Mouse (Mus musculus) skeletal muscle tissue, adult 2 months (tissue): ENCODE results near the gene Trabd.
A peak's percentile ranks its signal among the peaks of the same experiment; 100 is the strongest.

Experiments
- DNase-seq: peaks from one replicate; pipeline ENCODE4 v3.0.0-alpha.2; 2012; ENCODE audit warnings: low read depth, low spot score

The Trabd gene

DNA sequence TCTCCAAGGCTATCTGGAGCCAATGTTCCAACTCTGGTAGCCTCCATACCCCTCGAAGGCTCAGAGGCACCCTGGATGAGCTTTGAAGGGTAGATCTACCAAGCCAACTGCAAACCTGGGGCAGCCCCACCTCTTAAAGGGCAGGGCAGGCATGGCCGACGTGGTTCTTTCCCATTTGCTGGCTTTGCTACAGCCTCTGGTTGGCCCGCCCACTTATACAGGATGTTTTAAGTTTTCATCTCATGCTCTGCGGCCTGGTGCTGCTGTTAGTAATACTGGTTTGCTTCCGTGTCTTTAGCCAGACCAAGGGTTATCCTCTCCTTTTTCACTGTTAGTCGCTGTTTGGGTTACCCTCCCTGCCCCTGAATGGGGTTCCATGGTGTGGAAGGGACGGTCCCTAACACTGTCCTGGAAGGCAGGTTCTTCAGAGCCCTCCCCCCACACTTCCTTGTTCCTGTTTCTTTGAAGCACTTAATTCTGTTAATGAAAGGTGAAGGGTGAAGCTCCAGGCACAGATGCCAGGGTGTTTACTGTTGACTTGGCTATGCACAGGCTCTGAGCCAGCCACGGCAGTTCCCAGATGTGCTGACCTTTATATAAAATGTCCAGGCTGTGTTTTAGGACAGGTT lies 3.4 kb downstream of the Trabd start:
- no peak for DNase-seq

DNA sequence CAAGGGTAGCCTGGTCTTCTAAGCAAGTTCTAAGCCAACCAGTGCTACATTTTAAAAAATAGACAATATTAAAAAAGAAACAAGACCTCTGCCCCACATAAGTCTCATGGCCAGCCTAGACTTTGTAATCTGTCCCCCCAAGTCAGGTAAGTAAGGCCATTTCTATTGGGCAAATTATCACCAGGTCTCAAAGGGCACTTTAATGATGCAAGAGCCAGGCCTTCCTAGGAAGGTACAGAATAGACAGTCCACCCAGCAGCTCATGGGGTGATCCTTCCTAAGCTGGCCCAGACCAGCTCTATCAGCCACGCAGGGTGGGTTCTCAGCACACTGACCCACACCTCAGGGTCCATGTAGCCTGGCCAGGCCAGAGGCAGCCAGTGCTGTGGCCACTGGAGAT lies 9.0 kb downstream of the Trabd start:
- no peak for DNase-seq

DNA sequence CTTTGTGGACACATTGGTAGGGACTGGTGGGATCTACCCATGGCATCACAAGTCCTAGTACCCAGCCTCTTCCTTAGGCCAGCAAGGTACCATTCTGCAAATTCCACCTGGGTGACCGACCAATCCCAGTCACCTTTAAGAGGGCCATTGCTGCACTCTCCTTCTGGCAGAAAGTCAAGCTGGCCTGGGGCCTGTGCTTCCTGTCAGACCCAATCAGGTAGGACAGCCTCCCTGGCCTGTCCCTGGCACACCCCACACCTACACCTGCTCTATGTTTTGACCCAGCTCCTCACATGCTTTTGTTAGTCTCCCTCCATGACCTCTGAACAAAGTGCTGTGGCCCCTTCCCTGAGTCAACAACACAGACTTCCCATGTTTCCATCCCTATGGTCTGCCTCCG lies 9.9 kb downstream of the Trabd start:
- DNase-seq: no peak

DNA sequence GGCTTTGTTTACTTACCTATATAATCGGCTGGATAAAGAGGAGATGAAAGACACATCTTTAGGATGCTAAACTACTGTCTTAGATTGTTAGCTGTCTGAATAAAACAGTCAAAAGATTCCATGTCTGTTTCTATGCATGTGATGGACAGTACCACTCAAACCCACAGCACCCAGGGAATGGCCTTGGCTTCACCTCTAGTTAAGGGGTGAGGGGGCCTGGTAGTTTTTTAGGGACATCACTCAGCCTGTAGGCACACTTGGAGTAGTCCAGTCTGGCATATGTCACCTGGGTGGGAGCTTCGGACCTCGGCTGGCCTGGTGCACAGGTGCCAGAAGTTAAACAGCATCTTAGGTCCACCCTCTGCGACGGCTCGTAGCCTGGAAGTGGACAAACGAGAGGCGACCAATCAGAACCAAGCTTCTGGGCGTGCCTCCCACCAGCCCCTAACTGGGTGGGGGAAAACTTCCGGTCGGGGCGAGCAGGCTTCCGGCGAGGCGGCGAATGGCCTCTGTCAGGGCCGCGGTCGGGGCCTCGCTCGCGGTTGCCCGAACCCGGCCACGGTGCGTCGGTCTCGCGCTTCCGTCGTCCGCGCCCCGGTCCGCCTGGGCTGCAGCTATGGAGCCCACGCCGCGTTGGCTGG lies 13.8 kb downstream of the Trabd start, which contains the start of gene Selenoo:
Gene Selenoo, plus strand, starts transcription at position 478 of the 641 bp plus-strand sequence.
- peak; percentile 92 for DNase-seq

DNA sequence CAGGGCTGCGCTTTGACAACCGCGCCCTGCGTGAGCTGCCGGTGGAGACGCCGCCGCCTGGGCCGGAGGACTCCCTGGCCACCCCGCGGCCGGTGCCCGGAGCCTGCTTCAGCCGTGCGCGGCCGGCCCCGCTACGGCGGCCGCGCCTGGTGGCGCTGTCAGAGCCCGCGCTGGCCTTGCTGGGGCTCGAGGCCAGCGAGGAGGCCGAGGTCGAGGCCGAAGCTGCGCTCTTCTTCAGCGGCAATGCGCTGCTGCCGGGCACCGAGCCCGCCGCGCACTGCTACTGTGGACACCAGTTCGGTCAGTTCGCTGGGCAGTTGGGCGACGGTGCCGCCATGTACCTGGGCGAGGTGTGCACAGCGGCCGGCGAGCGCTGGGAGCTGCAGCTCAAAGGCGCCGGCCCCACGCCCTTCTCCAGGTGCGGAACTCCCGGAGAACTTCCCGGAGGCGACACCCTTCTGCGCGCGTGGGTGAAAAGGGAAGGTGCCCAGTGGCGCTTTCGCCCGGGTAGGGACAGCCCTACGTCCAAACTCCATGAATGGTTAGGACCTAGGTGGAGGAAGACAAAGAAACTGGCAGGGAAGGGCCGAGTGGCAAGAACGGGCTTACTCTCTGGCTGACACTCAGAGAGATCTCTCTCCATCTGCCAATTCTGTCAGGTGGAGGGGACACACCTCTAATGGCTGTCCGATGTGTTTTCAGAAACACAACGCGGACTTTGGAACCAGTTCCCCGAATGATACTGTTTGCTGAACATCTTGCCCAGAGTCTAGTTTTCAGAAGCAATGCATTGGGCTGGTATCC lies 14.5 kb downstream of the Trabd start:
- DNase-seq: peak; percentile 36

DNA sequence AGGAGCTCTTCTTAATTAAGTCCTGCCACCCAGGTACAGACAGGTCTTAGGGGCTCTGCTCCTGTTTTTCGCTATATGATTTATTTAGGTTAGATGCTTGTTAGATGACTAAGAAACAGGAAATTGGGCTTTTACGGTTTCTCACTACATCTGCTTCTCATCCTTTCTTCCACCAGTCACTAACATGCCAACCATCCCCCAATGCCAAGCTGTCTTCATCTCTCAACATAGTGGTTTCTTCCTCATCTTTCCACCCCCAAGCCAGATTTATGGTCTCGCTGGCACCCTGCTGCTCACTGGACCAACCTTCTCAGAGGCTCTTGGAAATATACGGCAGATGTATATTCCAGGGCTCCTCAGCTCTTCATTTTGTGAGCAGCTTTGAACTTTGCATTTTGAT lies 15.7 kb downstream of the Trabd start:
- no peak for DNase-seq

DNA sequence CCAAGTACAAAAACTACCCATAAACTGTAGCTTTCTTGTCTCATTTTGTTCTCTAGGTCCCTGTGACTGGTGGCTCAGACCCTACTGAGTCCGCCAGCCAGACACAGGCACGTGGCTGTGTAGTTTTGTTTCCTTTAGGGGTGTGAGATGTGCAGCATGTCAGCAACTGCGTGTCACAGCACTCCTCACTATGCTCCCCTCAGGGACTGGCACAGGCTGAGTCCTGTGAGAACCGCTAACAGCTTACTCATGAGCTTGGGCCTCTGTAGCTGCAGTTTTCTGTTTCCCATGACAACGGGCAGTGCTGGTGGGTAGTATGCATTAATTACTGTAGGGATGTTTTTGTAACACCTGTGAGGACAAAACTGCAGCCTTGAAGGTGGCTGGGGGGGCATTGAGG lies 17.3 kb downstream of the Trabd start:
- no peak for DNase-seq

DNA sequence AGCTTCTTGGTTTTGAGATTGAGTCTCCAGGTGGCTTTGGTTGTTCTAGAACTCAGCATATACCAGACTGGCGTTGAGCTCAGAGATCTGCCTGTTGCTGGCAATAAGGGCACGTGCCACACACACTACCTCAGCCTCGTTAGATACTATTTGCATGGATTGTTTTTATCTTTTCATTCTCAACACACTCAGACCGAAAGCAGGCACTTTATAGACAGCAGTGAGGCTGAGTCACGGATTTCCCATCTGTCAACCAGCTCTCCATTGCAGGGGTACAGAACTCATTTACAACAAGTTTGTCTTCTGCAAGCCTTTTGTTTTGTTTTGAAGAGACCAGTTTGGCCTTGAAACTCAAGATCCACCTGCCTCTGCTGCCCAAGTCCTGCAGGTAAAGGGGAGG lies 22.5 kb downstream of the Trabd start:
- DNase-seq: no peak

DNA sequence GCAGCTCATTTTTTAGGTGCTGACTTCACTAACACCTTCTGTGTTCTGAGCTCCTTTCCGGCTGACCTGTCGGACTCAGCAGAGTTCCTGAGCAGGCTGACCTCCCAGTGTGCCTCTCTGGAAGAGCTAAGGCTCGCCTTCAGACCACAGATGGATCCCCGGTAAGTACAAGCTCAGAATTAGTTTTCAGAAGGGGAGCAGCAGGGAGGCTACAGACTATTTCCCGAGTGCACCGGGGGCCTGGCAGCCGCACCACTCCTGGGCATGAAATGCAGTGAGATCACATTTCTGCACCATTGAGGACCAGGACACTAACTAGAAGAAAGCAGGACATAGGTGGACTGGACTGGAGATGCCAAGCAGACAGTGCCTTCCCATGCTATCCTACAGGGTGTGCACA lies 23.7 kb downstream of the Trabd start:
- no peak for DNase-seq

DNA sequence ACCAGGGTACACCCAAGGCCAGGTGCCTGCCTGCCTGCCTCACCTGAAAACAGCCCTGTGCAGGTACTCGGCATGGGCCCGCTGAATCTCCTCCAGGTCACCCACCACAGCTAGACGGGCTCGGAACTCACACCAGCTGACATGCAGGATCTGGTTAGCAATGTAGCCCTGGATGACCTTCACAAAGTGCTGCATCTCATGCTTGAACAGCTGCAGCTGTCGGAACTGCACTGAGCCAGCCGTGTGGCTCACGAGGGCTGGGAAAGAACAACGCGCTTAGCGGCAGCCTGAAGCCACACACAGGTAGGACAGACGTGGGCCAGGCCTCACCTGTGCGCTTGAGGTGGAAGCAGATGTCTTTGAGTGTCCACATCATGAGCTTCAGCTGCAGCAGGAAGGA lies 25.9 kb downstream of the Trabd start:
- no peak for DNase-seq

DNA sequence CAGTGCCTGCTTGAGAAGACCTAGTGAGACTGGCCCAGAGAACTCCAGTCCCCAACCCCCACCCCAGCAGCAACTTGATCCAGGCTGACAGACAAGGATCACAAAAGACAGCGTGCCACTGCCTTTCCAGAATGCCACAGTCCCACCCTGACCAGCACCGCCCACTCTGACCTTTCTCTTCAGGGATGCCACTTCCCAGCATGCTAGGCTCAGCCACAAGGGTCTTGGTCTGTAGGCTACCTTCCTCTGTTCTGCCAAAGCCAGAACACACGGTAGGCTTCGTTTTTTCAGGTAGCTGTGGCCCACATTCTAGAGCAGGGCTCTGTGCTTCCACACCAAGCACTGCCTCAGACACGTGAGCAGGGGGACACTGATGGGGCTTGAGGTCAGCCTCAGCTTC lies 27.7 kb downstream of the Trabd start:
- DNase-seq: no peak

DNA sequence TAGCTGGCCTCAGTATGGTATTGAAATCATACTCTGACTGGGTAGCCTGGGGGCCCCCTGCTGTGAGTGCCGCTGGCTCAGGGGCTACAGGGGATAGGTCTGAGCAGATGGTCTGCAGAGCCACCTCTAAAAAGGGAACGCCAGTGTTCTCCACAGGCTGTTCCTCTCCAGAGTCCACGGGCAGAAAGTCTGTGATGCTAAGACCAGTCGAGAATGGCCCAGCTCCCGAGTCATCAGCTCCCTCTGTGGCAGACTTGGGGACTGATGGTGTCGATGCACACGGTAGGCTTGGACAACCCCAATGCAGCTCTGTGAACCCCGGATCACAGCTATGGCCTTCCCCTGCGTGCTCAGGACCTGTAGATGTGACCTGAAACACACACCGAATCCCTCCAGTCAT lies 29.0 kb downstream of the Trabd start:
- DNase-seq: no peak

DNA sequence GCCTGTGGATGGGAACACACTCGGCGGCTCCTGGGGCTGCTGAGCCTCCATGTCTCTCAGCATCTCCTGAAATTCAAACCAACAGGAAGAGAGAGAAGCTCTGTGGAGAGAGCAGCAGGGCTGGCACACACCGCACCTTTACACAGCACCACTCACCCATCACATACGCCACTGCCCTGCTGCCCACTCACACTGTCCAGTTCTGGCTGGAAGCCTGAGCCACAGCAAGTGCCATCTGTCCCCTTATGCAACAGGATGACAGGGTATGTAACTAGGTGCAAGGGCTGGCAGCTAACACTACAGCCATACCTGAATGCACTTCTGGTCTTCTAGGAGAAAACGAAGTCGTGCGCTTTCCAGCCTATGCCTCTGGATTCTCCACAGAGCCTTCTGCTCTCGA lies 29.5 kb downstream of the Trabd start:
- DNase-seq: no peak

DNA sequence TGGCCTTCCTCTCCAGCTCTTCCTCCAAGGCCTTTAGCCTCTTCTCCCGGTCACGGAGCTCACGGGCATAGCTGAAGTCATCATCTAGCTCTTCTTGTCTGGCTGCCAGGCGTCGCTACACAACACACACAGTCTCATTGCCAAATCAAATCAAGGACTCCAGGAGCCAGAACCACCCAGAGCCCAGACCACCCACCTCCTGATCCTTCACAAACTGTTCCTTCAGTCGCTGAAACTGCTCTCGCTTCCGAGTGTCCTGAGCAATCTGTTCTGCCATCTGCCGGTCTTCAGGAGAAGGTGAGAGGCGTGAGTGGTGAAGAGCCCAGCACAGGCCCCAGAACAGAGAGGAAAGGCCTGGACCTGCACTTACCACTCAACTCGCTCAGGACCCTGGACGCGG lies 31.1 kb downstream of the Trabd start:
- DNase-seq: no peak

DNA sequence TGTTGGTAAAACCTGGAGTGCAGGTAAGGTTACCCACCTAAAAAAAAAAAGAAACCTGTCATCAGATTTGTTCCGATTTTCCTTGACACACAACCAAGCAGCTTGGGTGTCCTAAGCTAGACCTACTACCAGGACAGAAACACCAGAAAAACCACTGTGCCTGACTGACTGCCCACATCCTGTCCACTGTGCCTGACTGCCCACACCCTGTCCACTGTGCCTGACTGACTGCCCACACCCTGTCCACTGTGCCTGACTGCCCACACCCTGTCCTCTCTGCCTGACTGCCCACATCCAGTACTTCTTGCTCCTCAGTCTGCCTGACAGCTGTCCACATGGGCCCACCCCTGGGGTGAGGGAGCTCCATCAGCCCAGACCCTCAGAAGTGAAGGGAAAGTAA lies 32.1 kb downstream of the Trabd start:
- DNase-seq: no peak

DNA sequence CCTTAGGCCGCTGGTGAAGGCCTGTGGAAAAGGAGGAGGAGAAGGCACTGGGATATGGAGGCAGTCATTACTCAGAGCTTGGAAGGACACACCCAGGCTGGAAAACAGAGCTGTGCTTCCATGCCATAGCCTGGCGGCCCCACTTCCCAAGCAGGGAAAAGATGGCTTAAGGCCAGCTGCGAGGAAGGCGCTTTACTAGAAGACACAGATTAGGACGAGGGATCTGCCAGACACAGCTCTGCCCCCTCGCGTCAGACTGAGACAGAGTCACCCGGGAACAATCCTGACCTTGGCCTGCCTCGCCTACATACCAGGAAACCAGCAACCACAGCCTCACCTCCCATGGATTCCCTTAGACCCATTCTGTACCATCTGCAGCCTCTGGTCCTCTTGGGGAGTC lies 35.2 kb downstream of the Trabd start:
- no peak for DNase-seq

DNA sequence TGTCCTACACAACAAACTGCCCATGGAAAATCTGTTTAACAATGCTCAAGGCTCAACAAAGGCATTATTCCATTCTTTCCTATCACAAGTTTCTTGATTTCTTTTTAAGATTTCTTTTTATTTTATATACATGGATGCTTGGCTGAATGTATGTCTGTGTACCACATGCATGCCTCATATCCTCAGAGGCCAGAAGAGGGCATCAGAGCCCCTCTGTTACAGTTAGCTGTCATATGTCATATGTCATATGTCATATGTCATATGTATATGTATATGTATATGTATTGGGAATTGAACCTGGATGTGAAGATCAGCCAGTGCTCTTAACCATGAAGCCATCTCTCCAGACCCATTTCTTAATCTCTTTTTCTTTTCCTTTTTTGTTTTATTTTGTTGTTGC lies 43.1 kb downstream of the Trabd start:
- no peak for DNase-seq

DNA sequence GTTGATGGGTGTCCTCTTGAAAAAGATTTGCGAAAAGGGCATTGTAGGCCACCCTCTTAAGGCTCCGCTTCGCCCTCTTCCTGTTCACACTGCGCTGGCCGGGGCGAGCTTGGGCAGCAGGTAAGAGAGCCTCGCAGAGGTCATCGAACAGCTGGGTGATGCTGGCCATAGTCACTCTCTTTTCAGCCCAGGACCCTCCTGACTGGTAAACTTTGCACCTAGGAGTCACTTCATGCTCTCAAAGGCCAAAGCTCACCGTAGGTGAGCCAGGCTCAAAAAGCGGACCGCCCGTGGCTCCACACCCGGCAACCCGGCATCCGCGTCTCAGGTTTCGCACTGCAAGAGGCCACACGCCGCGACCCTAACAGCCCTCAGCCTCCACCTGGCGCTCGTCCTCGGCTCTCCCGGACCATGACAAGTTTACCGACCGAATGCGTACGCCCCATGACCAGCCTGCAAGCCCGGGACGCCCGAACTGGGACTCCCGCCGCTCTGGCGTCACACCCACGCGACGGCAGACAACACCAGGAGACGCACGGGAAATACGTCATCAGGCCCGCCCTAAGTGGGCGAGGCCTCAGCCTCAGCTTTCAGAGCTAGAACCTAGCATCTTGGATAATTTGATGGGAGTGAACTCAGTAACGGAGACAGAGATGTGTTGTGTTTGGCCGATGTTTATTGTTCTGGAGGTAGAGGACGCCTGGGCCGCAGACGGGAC lies 47.9 kb downstream of the Trabd start, which contains the start of gene Tubgcp6:
Gene Tubgcp6, minus strand, starts transcription at position 464 of the 718 bp plus-strand sequence.
- DNase-seq: peak; percentile 92

DNA sequence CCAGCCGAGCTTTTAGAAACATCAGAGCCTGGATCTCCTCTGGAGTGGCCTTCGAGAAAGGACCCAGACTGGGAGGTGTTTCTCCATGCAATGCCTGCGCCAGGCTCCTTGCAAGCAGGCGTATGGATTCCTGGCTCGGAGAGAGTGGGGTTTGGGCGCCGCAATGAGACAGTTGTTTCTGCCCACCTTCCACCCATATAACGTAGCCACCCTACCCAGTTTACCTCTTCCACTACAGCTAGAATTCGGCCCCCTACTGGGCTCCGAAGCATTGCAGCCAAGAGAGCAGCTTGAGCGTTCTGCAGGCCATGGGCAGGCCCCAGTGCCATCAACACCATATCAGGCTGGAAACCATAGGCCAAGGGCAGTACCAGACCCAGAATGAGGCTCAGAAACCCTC lies 48.7 kb downstream of the Trabd start:
- no peak for DNase-seq

DNA sequence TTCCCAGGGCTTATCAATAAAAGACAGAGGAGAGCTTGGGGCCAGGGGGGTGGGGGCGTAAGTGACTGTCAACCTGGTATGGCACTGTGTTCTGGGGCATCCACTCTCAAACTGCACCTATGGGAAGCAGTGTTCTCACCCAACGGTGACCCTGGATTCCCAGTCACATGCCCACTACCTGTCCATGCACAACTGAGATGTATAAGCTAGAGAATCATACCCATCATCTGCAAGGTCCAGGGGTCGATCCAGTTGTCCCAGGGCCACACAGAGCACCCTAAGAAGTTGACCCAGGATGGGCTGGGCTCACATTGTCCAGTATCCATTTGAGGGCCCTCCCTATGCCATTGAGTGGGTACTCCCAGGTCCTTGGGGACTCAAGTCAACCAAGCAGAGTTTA lies 49.4 kb downstream of the Trabd start:
- no peak for DNase-seq

DNA sequence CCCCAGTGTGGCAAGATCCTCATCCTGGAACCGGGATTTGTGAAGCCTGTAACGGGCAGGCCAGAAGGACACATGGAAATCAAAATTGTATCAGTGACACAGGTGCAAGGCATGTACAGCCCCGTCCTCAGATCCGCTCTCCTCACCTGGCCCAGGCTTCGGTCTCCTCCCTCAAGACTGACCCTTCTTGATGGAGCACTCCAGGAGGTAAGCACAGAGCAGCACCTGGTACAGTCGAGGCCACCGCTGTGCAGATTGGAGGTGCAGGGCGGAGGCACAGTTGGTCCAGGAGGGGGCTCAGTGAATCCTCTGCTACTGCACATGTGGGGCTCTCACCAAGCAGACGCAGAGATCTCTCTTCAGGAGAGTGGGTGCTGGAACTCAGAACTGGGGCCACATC lies 50.4 kb downstream of the Trabd start:
- DNase-seq: no peak

DNA sequence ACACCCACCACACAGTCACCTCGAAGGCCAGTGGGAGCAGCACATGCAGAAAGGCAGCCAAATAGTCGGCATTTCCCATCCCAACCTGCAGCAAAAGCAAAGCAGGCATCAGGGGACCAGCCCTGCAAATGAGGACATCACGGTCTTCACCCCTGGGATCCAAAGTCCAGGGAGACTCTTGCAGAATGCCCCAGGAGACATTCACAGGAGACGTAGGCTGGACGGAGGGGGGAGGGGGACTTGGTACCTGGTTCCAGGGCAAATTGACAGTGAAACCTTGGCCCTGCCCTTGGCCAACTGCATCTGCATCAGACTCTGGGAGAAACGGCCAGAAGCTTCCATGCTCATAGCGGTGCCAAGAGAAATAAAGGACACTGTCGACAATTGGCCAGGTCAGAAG lies 51.7 kb downstream of the Trabd start:
- no peak for DNase-seq
